Comparison of ENCODE assay signal across 8 mouse cellular contexts in the genomic region with DNA sequence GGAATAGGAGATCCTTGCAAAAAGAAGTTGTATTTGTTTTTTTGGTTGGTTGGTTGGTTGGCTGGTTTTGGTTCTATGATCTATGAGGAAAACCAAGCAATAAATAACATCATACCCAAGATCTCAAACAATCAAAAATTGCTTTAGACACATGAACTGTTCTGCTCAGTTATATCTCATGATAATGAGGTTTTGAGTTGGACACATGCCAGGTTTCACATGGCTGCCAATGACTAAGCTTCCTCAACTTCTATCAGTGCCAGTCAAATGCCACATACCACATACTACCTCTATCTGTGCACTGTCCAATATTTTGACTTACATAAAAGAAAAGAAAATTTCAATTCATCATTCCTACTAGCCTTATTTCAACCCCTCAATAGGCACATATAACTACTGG.
A peak's percentile ranks its signal among the peaks of the same experiment; 100 is the strongest.
DNase-seq lines count a peak whose midpoint lies in the region; ATAC-seq lines count a peak whose summit lies in the region.

No protein-coding gene starts in this region.

- H3K4me1 ChIP-seq in neural tube, embryonic 13.5 days (replicated peaks) = peaks cover 33% of the 10 kb centered on the region

- ATAC-seq in common myeloid progenitor, adult 5-6 weeks (replicated peaks; ENCODE audit: low read depth, poor library complexity, severe bottlenecking) = peak; percentile 33
- no peak for ATAC-seq in neural tube, embryonic 13.5 days (ENCODE audit: low read depth)

- no peaks in the 10 kb centered on the region for H3K9me3 ChIP-seq in neural tube, embryonic 13.5 days

- H3K4me3 ChIP-seq in neural tube, embryonic 13.5 days = no peak overlapping the region

- H3K27ac ChIP-seq in neural tube, embryonic 13.5 days (replicated peaks) = peak overlapping the region; percentile 42; the same call in 1 of the 2 replicates

- H3K36me3 ChIP-seq in neural tube, embryonic 13.5 days = no peaks in the 10 kb centered on the region

- no peak overlapping the region for H3K9ac ChIP-seq in neural tube, embryonic 13.5 days

- H3K27me3 ChIP-seq in neural tube, embryonic 13.5 days = no peaks in the 10 kb centered on the region

- peak overlapping the region; percentile 34 for H3K4me2 ChIP-seq in neural tube, embryonic 13.5 days

- intact Hi-C loops in left cerebral cortex, postnatal 14 days (cut with DNase I) = no loop called here

- peak; percentile 5 for DNase-seq in layer of hippocampus, adult 9-11 months
- DNase-seq in layer of hippocampus, postnatal 25 days (ENCODE audit: extremely low spot score in 1 of 2, low spot score in 1 of 2) = no peak
- DNase-seq in induced T-regulatory cell, adult 2 months (ENCODE audit: low read depth) = peak; percentile 6
- no peak for DNase-seq in thymus, postnatal 25 days
- no peak for DNase-seq in left cerebral cortex, postnatal 14 days (ENCODE audit: low spot score in 2 of 2)
- DNase-seq in ovary, postnatal 10 days (ENCODE audit: low spot score) = no peak

Comparison
In these comparisons a context has a peak if more than half of its experiments do, and no peak if none do; other contexts are left out.
1. DNase-seq: peak in layer of hippocampus, adult 9-11 months (single experiment) and induced T-regulatory cell, adult 2 months (single experiment); none in layer of hippocampus, postnatal 25 days (0 of 2), thymus, postnatal 25 days (single experiment), left cerebral cortex, postnatal 14 days (0 of 2) and ovary, postnatal 10 days (single experiment).